Mouse (Mus musculus) left cerebral cortex, adult 18-20 months (tissue): ENCODE results near the gene Man1a. TPM values are rescaled to one million over a fixed set of nuclear protein-coding genes. Genes with fewer than 3 reads are reported as not detected.

Experiments
- DNase-seq, 2 experiments: peaks; one replicate each; pipeline ENCODE4 v3.0.0; 2021 to 2022; ENCODE audit warnings: low spot score in 2 of 2, mixed read lengths in 1 of 2
- total RNA-seq, 2 experiments: library from RNA; stranded (reverse); gene quantifications; 2 replicates each; pipeline ENCODE4 v1.2.3; 2021

The Man1a gene
- total RNA-seq, 2 experiments from 2014 or later: 20.8 to 23.8 TPM

GRCm38 (mm10) chr10:53922236-53922635 is 154.2 kb downstream of the Man1a start:
- no peak for DNase-seq

GRCm38 (mm10) chr10:53917517-53917916 is 158.9 kb downstream of the Man1a start:
- DNase-seq: no peak

GRCm38 (mm10) chr10:53915719-53916118 is 160.7 kb downstream of the Man1a start:
- DNase-seq: no peak

GRCm38 (mm10) chr10:53914974-53915609 is 161.3 kb downstream of the Man1a start:
- no peak for DNase-seq

DNA sequence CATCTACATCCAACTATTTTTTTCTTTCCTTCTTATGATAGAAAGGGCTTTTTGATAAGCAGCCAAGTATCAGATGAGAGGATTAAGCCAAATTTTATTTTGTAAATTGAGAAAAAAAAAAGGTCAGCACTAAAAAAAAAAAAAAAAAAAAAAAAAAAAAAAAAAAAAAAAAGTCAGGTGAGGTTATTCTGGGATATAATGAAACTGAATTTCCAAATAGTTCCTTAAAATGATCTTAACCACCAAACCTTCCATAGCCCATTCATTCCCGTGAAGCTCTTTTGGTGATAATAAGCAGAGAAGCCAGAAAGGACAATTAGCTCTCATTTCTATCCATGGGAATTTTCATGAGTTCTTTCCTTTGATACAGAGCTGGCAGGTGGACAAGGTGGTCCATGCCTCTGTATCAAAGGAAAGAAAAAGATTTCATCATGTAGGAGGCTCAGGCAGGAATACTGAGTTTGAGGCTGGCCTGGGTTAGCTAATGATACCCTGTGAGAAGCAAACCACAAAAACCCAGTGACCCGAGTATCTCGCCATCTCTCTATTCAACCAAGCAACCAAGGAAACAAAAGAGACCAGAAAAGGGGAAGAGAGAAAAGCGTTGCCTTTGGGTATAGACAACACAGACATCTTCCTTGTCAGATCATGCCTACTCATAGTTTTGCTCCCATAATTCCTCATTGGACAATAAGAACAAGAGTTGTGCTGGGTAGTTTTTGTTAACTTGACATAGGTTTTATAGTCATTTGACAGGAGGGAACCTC is 162.7 kb downstream of the Man1a start:
- DNase-seq: no peak

DNA sequence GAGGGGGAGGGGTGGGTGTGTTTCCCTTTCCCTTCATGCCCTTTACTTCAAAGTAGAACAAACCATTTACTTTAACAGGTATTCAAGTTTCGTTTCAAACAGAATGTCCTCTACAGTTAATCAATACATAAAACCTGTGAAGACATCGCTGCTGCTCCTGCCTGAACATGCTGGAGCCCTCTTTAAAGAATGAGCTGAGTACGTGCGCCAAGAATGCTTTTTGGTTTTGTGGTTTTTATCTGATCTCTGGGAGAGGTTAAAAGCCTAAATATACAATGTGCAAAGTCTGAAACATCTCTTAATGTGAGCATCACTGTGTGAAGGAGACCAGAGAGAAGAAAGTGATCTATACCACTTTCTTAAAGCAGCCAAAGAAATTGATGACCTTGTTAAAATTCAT is 186.9 kb downstream of the Man1a start:
- DNase-seq: no peak

DNA sequence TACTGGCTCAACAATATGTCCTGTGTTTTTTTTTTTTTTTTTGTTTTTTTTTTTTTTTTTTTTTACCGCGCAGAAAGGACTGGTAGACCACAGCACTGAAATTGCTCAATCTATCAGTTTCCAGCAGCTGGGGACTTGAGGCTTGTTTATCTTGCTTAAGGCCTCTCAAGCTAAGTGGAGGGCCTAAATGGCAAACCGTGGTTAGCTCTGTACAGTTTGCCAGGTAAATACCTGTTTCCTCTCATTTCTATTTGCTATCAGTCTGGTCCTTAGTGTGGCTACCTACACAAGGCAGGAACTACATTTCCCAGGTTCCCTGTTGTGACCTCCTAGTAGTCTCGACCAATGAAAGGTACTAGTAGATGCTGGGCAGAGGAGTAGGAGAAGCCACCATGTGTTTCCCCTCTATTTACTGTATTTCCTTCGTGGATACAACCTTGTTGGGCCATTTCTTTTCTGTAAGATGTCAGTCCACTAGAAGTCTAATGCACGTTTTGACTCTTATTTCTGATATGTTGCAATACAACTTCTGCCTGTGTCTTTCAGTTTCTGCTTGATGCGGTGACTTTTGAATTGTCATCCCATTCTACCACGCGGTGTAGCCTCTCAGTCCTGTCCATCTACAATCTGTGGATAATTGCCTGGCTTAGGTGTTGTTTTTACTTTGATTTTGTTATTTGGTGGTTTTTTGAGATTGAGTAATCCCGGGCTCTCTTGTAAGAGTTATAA is 187.9 kb downstream of the Man1a start:
- no peak for DNase-seq

DNA sequence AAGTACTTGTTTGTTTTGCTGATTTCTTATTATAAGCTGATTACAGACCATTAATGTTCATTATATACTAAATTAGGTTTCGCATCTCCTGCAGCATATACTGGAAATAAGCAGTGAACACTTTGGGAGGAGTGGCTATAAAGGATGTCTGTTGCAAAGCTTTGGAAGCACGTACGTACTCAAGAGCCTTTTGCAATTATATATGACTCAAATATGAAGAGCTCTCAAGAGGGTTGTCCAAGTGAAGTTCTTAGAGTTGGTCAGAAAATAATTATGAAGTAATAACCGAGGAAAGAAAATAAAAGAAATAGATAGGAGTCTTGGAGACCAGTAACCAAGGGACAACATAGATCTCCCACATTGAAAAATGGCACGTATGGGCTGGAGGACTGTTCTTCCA is 189.9 kb downstream of the Man1a start:
- DNase-seq: no peak

GRCm38 (mm10) chr10:53881310-53881709 is 195.1 kb downstream of the Man1a start:
- DNase-seq: no peak

DNA sequence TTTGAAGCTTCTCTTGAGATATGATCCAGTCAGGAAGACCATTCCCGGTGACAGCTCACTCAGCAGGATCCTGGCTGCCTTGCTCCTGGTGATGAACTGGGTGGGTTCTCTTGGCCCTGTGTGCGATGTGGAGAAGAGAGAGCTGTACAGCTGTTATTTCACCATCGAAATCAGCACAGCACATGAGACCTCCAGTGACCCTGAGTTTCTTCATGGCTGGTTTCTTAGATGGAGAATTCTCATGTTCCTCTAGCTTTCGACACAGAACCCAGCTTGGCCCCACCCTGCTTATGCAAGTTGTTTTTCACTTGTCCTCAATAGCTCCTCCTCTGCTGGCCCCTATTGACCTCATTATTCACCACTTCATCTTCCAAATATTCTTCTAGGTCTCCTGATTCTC is 200.5 kb downstream of the Man1a start:
- no peak for DNase-seq

DNA sequence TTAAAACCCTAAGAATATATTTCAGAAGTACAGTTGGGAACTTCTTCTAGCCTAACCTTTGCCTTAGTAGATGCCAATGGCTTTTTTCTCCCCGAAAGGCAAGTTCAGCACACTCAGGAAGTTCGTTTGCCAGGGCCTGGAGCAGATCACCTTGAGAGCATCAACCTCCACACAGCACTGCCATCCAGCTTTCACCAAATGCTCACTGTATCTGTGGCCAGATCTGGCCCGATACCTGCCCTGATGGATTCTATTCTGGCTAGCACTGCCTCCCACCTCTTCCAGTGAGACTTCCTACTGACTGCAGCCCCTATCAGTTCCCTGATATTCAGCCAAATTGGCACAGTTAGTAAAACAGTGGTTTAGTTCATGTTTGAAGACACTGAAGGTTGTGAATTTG is 202.2 kb downstream of the Man1a start:
- no peak for DNase-seq

DNA sequence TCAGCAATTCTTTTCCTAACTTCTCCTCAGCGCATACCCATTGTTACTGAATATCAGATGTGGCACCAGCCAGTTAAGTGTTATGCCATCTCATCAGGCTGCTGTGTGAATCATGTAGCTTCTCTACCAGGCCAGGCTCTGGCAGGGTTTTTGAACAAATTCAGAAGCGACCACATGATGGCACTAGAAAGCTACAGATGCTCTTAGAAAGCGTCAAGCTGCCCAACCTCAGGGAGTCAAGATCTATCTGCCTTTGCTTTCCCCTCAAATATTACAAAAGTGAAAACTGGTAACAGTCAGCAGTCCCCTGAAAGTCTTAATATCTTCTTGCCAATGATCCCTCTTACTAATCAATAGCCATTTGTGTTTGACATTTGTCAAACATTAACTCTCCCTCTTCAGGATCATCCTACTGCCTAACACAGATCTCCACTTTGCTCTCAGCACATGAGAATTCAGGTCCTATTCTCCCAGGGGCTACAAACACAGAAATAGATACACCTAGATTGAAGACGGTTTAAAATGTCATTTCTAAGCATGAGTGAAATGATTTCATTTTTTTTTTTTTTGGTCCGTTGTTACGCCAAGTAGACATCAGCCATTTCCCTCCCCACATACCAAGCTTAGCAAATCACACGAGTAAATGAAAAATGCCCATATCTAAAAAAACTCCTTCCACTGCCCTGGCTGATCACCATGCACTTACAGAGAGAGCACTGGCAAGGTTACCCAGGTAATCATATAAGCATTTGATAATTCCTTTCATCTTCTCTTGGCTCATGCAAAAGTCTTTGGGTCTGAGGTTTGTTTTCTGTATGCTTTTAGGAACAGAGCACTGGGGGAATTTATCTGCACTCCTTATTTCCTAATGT is 212.7 kb downstream of the Man1a start:
- peak; percentile 55 to 70 for DNase-seq

DNA sequence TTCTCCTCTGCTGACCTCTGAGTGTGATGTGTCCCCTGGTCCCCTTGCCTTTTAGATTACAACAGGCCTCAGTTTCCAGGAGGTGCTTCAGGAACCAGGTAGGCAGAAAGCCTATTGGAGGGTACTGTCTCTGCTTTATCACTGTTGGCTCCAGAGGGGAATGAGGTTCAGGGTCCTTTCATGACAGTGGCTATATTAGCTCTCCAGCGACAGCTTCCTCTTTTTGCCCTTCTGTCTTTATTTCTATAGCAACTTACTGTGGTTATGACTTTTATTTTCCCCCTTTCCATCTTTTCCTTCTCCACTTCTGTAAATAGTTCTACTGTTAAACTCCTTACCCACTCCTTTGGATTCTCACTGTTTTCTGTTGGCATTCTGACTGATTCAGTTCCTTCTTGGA is 216.5 kb downstream of the Man1a start:
- no peak for DNase-seq

DNA sequence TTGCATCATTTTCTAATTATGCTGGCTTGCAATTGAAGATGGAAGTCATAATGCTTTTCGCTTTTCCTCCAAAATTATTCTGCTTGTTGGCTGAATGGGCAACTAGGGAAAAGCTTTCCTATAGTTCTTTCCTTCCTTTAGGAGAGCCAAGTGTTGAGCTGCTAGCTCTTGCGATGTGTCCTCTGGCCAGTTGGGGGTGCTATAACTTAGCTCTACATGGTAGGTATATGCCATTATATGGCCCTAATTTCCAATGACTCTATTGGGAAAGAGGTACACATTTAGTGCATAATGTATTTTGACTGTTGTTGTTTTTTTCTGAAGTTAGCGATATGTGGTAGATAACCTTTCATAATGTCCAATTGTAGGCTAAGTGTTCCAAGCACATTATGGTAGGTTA is 217.2 kb downstream of the Man1a start:
- no peak for DNase-seq
